Mouse (Mus musculus) heart, embryonic 16.5 days (tissue): ENCODE measurements around the gene Wdr49. TPM values are rescaled to one million over a fixed set of nuclear protein-coding genes. Genes with fewer than 3 reads are reported as not detected.

Experiments used
- ATAC-seq: fragments of 200-750 bp; cut with Nextera tagmentation; replicated peaks from 2 replicates; pipeline ENCODE4 v1.8.0; 2017; ENCODE audit warnings: moderate number of reproducible peaks; ENCODE audit not compliant: insufficient read depth, low FRiP score; ENCODE audit errors: extremely low read depth
- H3K27ac ChIP-seq: fragments of 300-500 bp; sonication (generic); 2 replicates; pipeline ENCODE4 v1.5.1; 2014; ENCODE audit warnings: mild to moderate bottlenecking, low read length, control low read depth, moderate library complexity
- H3K27me3 ChIP-seq: fragments of 300-500 bp; sonication (generic); 2 replicates; pipeline ENCODE4 v1.6.1; 2014; ENCODE audit warnings: low read length, mixed read lengths; ENCODE audit not compliant: control insufficient read depth, insufficient read depth
- H3K36me3 ChIP-seq: fragments of 300-500 bp; sonication (generic); 2 replicates; pipeline ENCODE4 v1.6.1; 2014; ENCODE audit not compliant: control insufficient read depth, insufficient read depth
- H3K4me1 ChIP-seq: fragments of 300-500 bp; sonication (generic); 2 replicates; pipeline ENCODE4 v1.6.1; 2014; ENCODE audit warnings: low read length, mixed read lengths; ENCODE audit not compliant: control insufficient read depth, insufficient read depth
- H3K4me2 ChIP-seq: fragments of 300-500 bp; sonication (generic); 2 replicates; pipeline ENCODE4 v1.6.1; 2014; ENCODE audit warnings: low read depth, mild to moderate bottlenecking, control low read depth, low read length
- H3K4me3 ChIP-seq: fragments of 300-500 bp; sonication (generic); 2 replicates; pipeline ENCODE4 v1.5.1; 2014; ENCODE audit warnings: mild to moderate bottlenecking, control low read depth, low read length
- H3K9ac ChIP-seq: fragments of 300-500 bp; sonication (generic); 2 replicates; pipeline ENCODE4 v1.6.1; 2014; ENCODE audit warnings: low read length, control low read depth
- H3K9me3 ChIP-seq: fragments of 300-500 bp; sonication (generic); replicated peaks from 2 replicates; pipeline ENCODE4 v1.6.1; 2016; ENCODE audit warnings: low read length; ENCODE audit not compliant: control insufficient read depth
- WGBS: fragments of 180-500 bp; shearing (Covaris S2); extraction: QIAGEN DNeasy Blood & Tissue Kit; methylation state at CpG from one replicate; pipeline ENCODE4 v1.1.7; 2014; 5-methylcytosine and 5-hydroxymethylcytosine counted together
- polyA plus RNA-seq: library from polyadenylated mRNA; unstranded; fragments of >200 nt; fragmentation: Nextera tagmentation; extraction: Ambion mirVana; gene quantifications from 2 replicates; pipeline ENCODE4 v1.2.1, GENCODE M21; 2015

The Wdr49 gene
- not detected in 2 replicates for polyA plus RNA-seq

DNA sequence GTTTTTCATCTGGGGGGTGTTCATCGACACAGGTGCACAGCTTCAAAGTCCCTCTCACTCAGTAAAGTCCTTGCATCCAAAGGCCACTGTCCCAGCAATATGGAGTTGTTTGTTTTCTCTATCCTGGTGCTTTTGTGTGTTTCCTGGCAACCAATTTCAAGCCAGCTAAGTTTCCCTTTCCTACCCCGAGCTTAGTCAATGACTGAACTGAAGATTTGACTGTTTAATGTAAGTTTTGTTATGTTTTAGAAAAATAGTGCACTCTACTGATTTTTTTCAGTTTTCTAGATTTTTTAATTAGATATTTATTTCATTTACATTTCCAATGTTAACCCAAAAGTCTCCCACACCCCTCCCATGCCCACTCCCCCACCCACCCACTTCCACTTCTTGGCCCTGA is at the start of gene Wdr49:
Wdr49 (minus strand) TSS at position 101 of the 400 bp plus-strand sequence.
- no peaks in the 10 kb centered on the region for H3K9me3 ChIP-seq
- ATAC-seq: no peak
- no peaks in the 10 kb centered on the region for H3K36me3 ChIP-seq
- no peak within 1 kb of the TSS for H3K4me2 ChIP-seq
- H3K4me1 ChIP-seq: no peaks in the 10 kb centered on the region
- no peak within 1 kb of the TSS for H3K4me3 ChIP-seq
- 52% methylated on average over 2 of the region's 2 CpGs for WGBS
- H3K27me3 ChIP-seq: no peaks in the 10 kb centered on the region
- H3K27ac ChIP-seq: no peak within 1 kb of the TSS
- no peak within 1 kb of the TSS for H3K9ac ChIP-seq

DNA sequence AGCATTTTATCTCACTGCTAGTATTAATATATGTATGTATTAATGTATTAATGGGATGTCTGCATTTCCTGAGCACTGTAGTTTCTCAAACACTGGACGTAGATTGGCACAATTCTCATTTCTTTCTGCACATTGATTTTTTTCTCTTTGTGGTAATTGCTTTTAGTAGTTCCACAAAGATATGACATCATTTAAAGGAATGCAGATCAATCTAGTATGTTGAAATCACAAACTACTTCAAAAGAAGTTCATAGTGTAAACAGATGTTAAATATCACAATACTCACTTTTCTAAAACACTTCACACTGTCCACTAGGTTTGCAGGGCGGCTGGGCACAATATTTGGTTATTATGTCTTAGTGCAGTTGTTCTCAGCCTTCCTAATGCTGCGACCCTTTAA is 49.1 kb upstream of the Wdr49 start:
- H3K27ac ChIP-seq: no peak overlapping the region
- no peak overlapping the region for H3K4me3 ChIP-seq
- no peaks in the 10 kb centered on the region for H3K4me1 ChIP-seq
- no peaks in the 10 kb centered on the region for H3K27me3 ChIP-seq
- peaks cover 10% of the 10 kb centered on the region for H3K36me3 ChIP-seq
- no peak overlapping the region for H3K9ac ChIP-seq
- H3K9me3 ChIP-seq: no peaks in the 10 kb centered on the region
- no peak for ATAC-seq
- H3K4me2 ChIP-seq: no peak overlapping the region
- WGBS: 84% methylated on average over 3 of the region's 3 CpGs

DNA sequence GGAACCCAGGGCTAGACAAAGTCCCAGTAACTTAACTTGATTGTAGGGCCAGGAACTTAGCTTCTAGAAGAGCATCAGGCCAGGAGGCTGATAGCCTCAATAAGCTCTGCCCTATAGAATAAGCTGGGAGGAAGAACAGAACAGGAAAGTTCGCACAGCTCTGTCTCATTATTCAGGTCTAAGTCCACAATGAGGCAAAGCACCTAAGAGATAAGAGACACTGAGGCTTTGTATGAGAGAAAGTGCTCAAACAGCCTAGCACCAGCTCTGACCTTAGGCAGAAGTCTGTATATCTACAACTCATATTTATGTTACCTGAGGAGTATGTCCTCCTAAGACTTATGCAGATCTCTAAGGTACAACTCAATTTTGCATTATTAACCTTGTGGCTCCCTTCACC is 40.6 kb upstream of the Wdr49 start:
- Histone ChIP-seq H3K4me3 (no peak overlapping the region), H3K9ac (no peak overlapping the region), H3K4me2 (no peak overlapping the region), H3K9me3 (no peaks in the 10 kb centered on the region), H3K27ac (no peak overlapping the region), H3K27me3 (no peaks in the 10 kb centered on the region), H3K36me3 (peaks cover 22% of the 10 kb centered on the region), H3K4me1 (no peaks in the 10 kb centered on the region)
- no peak for ATAC-seq
- 68% methylated on average over 1 of the region's 1 CpGs for WGBS

DNA sequence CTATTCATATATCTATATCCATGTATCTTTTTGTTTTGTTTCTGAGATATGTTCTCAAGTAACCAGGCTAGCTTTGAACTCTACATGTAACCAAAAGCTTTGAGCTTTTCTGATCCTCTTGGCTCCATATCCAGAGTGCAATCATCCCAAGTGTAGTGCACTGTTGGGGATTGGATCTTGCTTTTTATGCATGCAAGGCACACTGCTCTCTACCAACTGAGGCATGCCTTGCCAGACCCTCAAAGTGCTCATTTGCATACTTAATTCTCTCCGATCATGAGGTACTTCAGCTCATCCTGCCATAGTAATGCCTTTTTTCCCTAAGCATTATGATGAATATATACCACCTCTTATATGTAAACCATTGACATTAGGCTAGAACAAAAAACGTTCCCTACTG is 39.4 kb upstream of the Wdr49 start:
- Histone ChIP-seq H3K9ac (no peak overlapping the region), H3K4me2 (no peak overlapping the region), H3K27ac (no peak overlapping the region), H3K9me3 (no peaks in the 10 kb centered on the region), H3K4me3 (no peak overlapping the region), H3K27me3 (no peaks in the 10 kb centered on the region), H3K4me1 (no peaks in the 10 kb centered on the region), H3K36me3 (peaks cover 15% of the 10 kb centered on the region)
- no peak for ATAC-seq
- WGBS: 74% methylated on average over 2 of the region's 2 CpGs

DNA sequence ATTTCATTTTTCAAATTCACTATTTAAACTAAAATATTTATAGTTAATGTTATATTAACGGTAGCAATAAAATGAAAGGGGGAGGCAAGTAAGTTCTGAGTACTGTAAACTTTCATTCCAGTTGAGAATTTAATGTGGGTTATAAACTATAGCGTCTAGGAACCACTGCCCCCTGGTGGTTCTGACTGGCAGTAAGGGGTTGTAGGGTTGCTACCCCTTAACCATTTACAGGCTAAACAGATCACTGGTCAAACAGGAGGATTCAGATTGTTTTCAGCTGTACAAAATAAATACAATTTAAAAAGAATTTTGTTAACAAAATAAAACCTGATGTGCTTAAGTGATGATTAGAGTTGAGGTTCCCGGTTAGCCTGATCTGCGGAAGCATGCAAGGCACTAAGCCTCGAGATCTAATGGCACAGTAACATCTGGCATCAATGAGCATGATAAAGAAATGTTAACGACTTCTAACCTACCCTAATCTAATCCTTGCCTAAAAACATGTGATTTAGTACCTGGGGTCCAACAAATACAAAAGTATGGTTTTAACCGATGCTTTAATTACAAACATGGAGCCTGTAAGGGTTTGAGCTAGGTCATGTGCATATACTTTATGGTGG is 35.8 kb upstream of the Wdr49 start:
- Histone ChIP-seq H3K36me3 (peaks cover 13% of the 10 kb centered on the region), H3K4me3 (no peak overlapping the region), H3K4me2 (no peak overlapping the region), H3K27me3 (no peaks in the 10 kb centered on the region), H3K9me3 (no peaks in the 10 kb centered on the region), H3K4me1 (no peaks in the 10 kb centered on the region), H3K27ac (no peak overlapping the region), H3K9ac (no peak overlapping the region)
- ATAC-seq: no peak
- 74% methylated on average over 7 of the region's 7 CpGs for WGBS

DNA sequence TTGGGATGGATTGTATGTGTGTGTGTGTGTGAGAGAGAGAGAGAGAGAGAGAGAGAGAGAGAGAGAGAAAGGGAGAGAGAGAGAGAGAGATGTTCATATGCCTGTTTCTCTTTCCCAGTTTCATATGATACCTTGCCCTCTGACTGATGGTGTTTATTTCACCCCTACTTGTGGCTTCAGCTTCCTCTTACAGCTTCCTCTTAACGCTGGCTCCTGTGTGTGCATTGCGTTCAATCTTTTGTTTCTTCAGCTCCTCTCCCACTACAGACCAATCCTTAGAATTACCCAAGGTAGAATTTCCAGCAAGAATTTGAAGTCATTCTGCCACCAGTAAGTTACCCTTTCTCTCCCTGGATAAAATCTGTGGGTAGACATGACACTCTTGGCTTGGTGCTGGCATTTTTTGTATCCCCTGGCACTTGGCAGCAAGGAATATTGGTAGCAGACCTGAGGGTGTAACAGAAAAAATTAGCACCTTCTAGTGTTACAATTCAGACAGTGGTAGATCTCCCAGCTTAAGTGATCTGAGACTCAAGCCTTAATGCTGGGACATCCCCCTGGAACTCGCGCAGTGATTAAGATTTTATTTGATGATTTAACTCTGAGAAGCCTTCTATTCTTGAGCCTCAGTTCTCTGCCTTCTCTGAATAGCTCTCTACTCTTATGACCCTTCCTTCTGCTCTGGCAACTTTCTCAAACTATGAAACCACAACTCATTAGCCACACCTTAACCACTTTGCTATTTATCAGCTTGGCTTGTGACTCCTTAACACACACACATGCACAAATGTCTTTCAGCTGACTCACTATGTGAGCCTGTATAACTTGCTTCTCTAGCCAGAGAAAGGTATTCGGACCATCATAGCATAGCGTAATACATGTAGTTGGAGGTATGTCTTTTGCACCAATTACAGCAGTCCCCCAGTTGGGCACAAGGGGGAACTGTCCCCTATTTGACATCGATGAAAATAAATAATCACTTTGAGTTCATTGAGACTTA is 17.3 kb upstream of the Wdr49 start:
- ATAC-seq: no peak
- Histone ChIP-seq H3K27ac (no peak overlapping the region), H3K27me3 (no peaks in the 10 kb centered on the region), H3K4me2 (no peak overlapping the region), H3K4me1 (no peaks in the 10 kb centered on the region), H3K36me3 (no peaks in the 10 kb centered on the region), H3K9me3 (no peaks in the 10 kb centered on the region), H3K4me3 (no peak overlapping the region), H3K9ac (no peak overlapping the region)
- 73% methylated on average over 7 of the region's 7 CpGs for WGBS

DNA sequence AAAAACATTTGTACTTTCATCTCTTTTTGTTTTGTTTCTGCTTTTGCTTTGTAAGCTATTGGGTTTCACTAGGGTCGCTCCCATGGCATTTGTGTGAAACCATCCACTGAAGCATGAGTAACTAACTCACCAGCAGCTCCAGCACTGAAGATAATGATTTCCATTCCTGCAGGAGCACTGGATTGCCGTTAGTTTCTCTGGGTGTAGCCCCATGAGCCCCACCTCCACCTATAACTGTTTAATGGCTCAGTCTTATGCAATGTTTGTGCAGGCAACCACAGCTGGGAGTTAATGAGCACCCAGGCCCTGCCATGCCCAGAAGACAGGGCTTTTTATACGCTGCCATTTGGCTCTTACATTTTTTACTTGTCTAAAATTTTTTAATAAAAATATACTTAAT is 11.0 kb upstream of the Wdr49 start:
- 65% methylated on average over 3 of the region's 3 CpGs for WGBS
- H3K36me3 ChIP-seq: no peaks in the 10 kb centered on the region

DNA sequence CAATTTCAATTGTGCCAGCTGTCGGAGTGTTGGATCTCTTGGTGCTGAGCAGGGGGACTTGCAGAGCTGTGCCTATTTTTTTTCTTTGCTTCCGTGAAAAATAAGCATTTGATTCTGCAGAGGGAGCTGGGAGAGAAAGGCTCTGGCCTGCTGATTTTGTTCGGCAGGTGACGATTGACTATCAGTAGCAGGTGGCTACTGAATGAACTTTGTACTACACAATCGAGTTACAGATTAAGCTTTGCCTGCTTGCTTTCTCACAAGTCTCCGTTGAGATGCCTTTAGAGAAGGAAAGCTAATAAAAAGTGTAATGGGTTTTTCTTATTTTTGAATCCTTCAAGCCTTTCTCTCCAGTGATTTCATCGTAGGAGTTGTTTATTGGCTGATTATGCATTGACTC is 6.8 kb downstream of the Wdr49 start:
- ATAC-seq: no peak
- H3K9ac ChIP-seq: no peak overlapping the region
- H3K36me3 ChIP-seq: no peaks in the 10 kb centered on the region
- no peak overlapping the region for H3K27ac ChIP-seq
- H3K4me2 ChIP-seq: no peak overlapping the region
- H3K4me1 ChIP-seq: no peaks in the 10 kb centered on the region
- WGBS: 70% methylated on average over 7 of the region's 7 CpGs
- no peaks in the 10 kb centered on the region for H3K9me3 ChIP-seq
- no peak overlapping the region for H3K4me3 ChIP-seq
- H3K27me3 ChIP-seq: no peaks in the 10 kb centered on the region

More for the DNA sequence above, 11.0 kb upstream of the Wdr49 start:
- no peaks in the 10 kb centered on the region for H3K9me3 ChIP-seq
- H3K27ac ChIP-seq: no peak overlapping the region
- H3K27me3 ChIP-seq: no peaks in the 10 kb centered on the region
- H3K9ac ChIP-seq: no peak overlapping the region
- no peaks in the 10 kb centered on the region for H3K4me1 ChIP-seq
- H3K4me3 ChIP-seq: no peak overlapping the region
- no peak overlapping the region for H3K4me2 ChIP-seq
- ATAC-seq: no peak

DNA sequence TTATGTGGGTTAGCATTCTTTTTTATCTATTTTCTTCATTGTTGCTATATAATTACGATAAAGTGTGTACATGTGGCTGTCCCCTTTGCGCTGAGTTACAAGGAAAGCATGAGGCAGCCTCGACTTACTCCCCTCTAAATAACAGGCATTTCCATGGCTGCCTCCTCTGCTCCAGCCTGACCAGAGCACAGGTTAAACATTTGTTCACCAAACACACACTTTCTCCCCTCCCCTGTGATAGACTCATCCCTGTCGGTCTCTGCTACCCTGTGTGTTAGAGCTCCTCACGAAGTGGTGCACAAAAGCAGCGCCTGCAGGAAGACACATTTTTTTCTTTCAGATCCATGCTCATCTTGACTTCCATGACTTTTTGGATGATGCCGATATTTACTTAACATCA is 7.3 kb downstream of the Wdr49 start:
- Histone ChIP-seq H3K9ac (no peak overlapping the region), H3K27ac (no peak overlapping the region), H3K4me2 (no peak overlapping the region), H3K27me3 (no peaks in the 10 kb centered on the region), H3K4me1 (no peaks in the 10 kb centered on the region), H3K36me3 (no peaks in the 10 kb centered on the region), H3K9me3 (no peaks in the 10 kb centered on the region), H3K4me3 (no peak overlapping the region)
- no peak for ATAC-seq
- 80% methylated on average over 7 of the region's 7 CpGs for WGBS
